Mouse (Mus musculus): ENCODE measurements at regions not wholly inside any gene's neighbourhood (a gene's known extent, or its start where the extent isn't known, plus 50 kb on each side); places are given as distances from the start of the nearest gene placed in this dataset.

GRCm38 (mm10) chr12:48633559-48633958 lies 748.9 kb upstream of the Foxg1 start:
- no peak for TF ChIP-seq POLR2A (IDR thresholded peaks at IDR 0.05; ENCODE audit: borderline replicate concordance, insufficient read depth, low read length)
- TF ChIP-seq CTCF (IDR thresholded peaks at IDR 0.05; ENCODE audit: borderline replicate concordance, insufficient read depth, low read depth, low read length), result no peak

Data from cerebellum, adult 2 months (tissue).